Mouse (Mus musculus): Measurements from ENCODE around the gene Mtg1.

Gene Mtg1

GRCm38 (mm10) chr7:140137135-140138020 is at the start of gene Mtg1:
Gene Mtg1 (plus strand): TSS chr7:140137564.
- peak; percentile 81 for DNase-seq (ENCODE audit: low spot score)

DNA sequence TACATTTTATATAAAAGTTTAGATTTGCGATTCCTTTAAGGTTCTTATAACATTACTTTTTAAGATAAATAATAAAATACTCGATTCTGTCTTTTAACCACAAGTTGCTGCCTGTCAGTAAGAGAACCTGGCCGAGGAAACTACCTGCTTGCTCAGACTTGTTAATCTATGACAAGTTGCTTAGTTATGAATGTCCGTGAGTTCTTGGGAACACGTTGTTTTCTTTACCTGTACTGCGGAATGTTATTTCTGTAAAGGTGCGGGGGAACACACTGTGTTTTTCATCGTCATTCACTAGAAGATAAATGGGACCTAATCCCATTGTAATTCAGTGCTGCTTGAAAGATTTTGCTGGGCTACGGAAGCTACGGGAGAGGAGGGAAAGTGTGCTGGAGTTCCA is 46.8 kb upstream of the Mtg1 start:
- no peak for DNase-seq (ENCODE audit: low spot score)

GRCm38 (mm10) chr7:140092924-140093528 is 44.3 kb upstream of the Mtg1 start, which contains the start of gene Prap1:
Gene Prap1 (plus strand): TSS chr7:140093395.
- DNase-seq (ENCODE audit: low spot score), result no peak

GRCm38 (mm10) chr7:140094954-140095353 is 42.4 kb upstream of the Mtg1 start:
- no peak for DNase-seq (ENCODE audit: low spot score)

DNA sequence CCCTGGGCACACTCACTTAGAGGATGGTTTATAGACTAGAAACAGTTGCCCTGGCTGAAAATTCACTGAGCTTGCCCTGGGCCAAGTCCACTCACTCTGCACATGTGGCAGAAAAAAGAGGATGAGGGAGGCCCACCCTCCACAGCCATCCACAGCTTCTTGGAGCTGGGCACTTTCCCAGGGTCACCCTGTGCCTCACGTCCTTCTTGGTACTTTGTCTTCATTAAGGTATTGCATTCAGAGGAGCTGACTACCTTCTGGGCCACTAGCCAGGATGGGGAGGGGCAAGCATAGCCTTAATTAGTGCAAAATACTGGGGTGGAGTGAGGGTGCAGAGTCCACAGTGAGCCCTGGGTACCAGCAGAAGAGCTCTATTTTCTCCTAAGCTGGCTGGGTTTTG is 41.8 kb upstream of the Mtg1 start:
- DNase-seq (ENCODE audit: low spot score), result no peak

DNA sequence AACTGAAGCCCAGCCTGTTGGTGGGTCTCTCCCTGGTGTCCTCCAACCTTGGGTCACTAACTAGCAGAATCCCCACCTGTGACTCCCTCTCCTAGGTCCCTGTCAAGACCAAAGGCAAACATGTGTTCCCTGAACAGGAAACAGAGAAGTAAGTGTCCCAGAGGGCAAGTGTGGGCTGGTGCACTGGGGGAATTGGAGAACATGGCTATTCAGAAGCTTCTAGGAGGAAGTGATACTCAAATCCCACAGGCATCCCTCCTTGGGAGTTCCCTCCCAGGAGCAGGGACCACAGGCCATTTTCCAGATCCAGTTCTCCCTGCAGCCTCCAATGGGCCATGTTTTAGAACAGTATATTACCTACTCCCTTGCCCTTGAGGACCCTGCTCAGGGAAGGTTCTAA is 41.3 kb upstream of the Mtg1 start:
- no peak for DNase-seq (ENCODE audit: low spot score)

GRCm38 (mm10) chr7:140098466-140098865 is 38.9 kb upstream of the Mtg1 start:
- DNase-seq (ENCODE audit: low spot score), result no peak

DNA sequence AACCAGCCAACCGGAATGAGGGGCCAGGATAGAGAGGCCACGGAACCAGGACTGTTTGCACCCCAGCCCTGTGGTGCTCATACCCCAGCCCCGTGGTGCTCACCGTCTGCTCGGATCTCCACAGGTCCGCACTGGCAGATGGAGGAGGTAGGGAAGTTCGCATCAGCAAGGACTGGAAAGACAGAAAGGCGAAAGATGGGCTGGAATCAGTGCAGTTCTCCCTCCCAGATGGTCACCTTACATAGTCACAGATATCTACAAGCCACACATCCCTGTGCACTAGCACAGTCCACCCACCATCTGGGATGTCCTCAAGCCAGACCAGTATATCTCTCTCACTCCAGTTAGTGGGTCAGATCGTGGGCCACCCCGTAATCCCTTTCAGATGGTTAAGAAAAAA is 35.9 kb upstream of the Mtg1 start:
- DNase-seq (ENCODE audit: low spot score), result no peak

GRCm38 (mm10) chr7:140101993-140102860 is 35.1 kb upstream of the Mtg1 start, which contains the start of gene Fuom:
Gene Fuom (minus strand): TSS chr7:140102441.
- peak; percentile 50 for DNase-seq (ENCODE audit: low spot score)

GRCm38 (mm10) chr7:140104009-140104408 is 33.4 kb upstream of the Mtg1 start:
- no peak for DNase-seq (ENCODE audit: low spot score)

GRCm38 (mm10) chr7:140111943-140112342 is 25.4 kb upstream of the Mtg1 start:
- no peak for DNase-seq (ENCODE audit: low spot score)

GRCm38 (mm10) chr7:140115583-140116328 is 21.6 kb upstream of the Mtg1 start, which contains the start of gene Paox:
Gene Paox (plus strand): TSS chr7:140115799.
- DNase-seq (ENCODE audit: low spot score), result no peak

- peak; percentile 64 for DNase-seq (ENCODE audit: low spot score)
Observed at GRCm38 (mm10) chr7:140116329-140117054, 20.9 kb upstream of the Mtg1 start, which contains the start of gene Echs1. Gene Echs1 (minus strand): TSS chr7:140116476.

DNA sequence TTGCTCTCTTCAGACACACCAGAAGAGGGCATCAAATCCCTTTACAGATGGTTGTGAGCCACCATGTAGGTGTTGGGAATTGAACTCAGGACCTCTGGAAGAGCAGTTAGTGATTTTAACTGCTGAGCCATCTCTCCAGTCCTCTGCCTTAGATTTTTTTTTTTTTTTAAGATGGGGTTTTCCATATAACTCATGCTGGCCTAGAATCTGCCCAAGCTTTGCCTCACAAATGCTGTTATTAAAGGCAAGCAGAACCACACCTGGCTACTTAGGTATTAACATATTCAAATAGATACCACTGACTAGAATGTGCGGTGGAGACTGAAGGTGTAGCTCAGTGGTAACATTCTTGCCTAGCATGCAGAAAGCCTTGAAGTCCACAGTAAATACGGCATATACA is 16.9 kb upstream of the Mtg1 start:
- no peak for DNase-seq (ENCODE audit: low spot score)

DNA sequence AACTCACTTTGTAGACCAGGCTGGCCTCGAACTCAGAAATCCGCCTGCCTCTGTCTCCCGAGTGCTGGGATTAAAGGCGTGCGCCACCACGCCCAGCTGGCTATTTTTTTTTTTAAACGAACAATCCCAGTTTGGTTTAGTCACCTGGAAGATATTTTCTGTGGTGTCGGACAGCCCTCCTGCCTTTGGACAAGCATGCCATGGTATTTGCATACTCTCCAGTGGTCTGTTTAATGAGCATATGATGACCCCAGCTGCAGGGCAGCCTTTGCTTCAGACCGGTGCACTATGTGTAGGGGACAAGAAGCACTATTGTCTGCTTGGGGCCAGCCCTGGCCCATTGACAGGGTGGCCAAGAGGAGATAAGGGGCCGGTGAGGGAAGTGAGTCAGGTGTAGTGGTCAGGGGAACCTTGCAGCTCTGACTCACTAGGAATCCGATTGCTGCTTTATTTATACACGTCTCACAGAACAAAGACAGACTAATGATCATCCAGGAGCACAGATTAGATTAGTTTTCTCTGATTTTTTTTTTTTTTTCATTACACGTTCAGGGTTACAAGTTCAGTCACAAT is 15.9 kb upstream of the Mtg1 start:
- DNase-seq (ENCODE audit: low spot score), result no peak

- no peak for DNase-seq (ENCODE audit: low spot score)
Observed at GRCm38 (mm10) chr7:140122765-140123164, 14.6 kb upstream of the Mtg1 start.

GRCm38 (mm10) chr7:140124382-140124781 is 13.0 kb upstream of the Mtg1 start:
- DNase-seq (ENCODE audit: low spot score), result no peak

- DNase-seq (ENCODE audit: low spot score), result peak; percentile 77
Observed at GRCm38 (mm10) chr7:140125278-140126021, 11.9 kb upstream of the Mtg1 start.

DNA sequence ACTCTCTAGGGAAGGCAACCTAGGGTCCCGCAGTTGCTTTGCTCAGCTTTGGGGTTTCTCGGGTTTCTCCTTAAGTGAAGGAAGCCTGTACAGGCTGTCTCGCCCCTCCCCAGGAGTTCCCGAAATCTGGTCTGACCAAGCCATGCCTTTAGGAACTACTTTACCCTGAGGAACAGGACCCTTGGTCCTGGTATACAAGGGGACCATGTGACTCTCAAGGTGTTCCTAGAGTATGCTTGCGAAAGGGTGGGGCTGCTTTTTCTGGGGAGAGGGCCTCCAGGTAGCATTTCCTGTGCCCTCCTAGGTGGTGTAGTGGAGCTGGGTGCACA is 11.4 kb upstream of the Mtg1 start:
- DNase-seq (ENCODE audit: low spot score), result no peak

DNA sequence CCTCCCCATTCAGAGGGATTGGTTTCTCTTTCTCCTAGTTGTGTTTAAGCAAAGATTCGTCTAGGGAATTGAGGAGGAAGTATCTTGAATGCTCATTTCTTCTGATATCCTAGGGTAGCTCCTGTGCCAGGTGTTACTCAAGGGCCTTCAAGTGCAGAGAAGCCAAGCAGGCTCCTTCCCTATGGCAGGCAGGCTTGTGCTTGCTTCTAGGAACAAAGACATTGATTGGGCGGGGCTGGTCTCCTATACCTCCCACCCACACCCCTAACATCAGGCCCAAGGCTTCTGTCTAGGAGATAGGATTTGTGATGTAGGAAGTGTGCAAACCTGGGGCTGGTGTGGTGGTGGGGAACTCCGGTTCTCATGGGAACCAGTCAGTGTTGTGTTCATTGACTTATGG is 10.4 kb upstream of the Mtg1 start:
- DNase-seq (ENCODE audit: low spot score), result no peak

Data from urinary bladder, postnatal 10 days (tissue).